Mouse (Mus musculus) lung, adult 18-20 months (tissue): ENCODE data around the gene AA467197.

ENCODE experiments used
- DNase-seq, 2 experiments: peaks; one replicate each; pipeline ENCODE4 v3.0.0; 2022; ENCODE audit warnings: mixed read lengths in 2 of 2

AA467197 gene

GRCm38 (mm10) chr2:122638673-122639072, 1.9 kb downstream of the AA467197 start:
- no peak for DNase-seq

- DNase-seq, result peak; percentile 35 to 52
These were observed 15.6 kb downstream of the AA467197 start for GRCm38 (mm10) chr2:122652096-122653084.

- no peak for DNase-seq
These were observed 19.3 kb downstream of the AA467197 start for GRCm38 (mm10) chr2:122656052-122656451.

GRCm38 (mm10) chr2:122656767-122657166, 20.0 kb downstream of the AA467197 start:
- DNase-seq, result no peak

GRCm38 (mm10) chr2:122657707-122658524, 21.1 kb downstream of the AA467197 start:
- DNase-seq, result no peak

- no peak for DNase-seq
These were observed 23.0 kb downstream of the AA467197 start for GRCm38 (mm10) chr2:122659825-122660224.

GRCm38 (mm10) chr2:122665253-122665972, 28.6 kb downstream of the AA467197 start:
- no peak for DNase-seq

- DNase-seq, result peak; percentile 30 to 44
These were observed 29.4 kb downstream of the AA467197 start for GRCm38 (mm10) chr2:122665973-122666875.

GRCm38 (mm10) chr2:122667856-122668255, 31.1 kb downstream of the AA467197 start:
- DNase-seq, result peak in 1 of 2 experiments; percentile 25

GRCm38 (mm10) chr2:122671714-122672113, 34.9 kb downstream of the AA467197 start:
- DNase-seq, result no peak

GRCm38 (mm10) chr2:122672841-122673240, 36.1 kb downstream of the AA467197 start:
- DNase-seq, result no peak

GRCm38 (mm10) chr2:122675126-122675525, 38.3 kb downstream of the AA467197 start:
- DNase-seq, result no peak

GRCm38 (mm10) chr2:122681379-122682137, 44.8 kb downstream of the AA467197 start:
- DNase-seq, result no peak

- no peak for DNase-seq
These were observed 45.7 kb downstream of the AA467197 start for GRCm38 (mm10) chr2:122682520-122682919.

GRCm38 (mm10) chr2:122683641-122684040, 46.9 kb downstream of the AA467197 start:
- no peak for DNase-seq

GRCm38 (mm10) chr2:122686665-122687064, 49.9 kb downstream of the AA467197 start:
- peak; percentile 54 to 63 for DNase-seq
